ENCODE assay signal across 26 mouse cellular contexts in genomic region chr6:88102096-88102495, GRCm38 (mm10). TPM values are rescaled to one million over a fixed set of nuclear protein-coding genes. Genes with fewer than 3 reads are reported as not detected.
DNase-seq lines count a peak whose midpoint lies in the region; TF ChIP-seq lines count a peak whose summit lies in the region.
"Had no signal": no experiment of that assay in that cellular context is flagged by ENCODE, and none has a peak within 500 bp of the region (broad histone marks: within the 10 kb centered on the region; RNA-seq: fewer than 3 reads in every experiment).

No protein-coding gene starts in this region.

- intact Hi-C loops in left cerebral cortex, postnatal 14 days (cut with DNase I), result no loop called here

- H3K27me3 ChIP-seq in testis, adult 2 months (ENCODE audit: control insufficient read depth, insufficient read depth, low read length), result no peaks in the 10 kb centered on the region
- H3K27me3 ChIP-seq: embryonic facial prominence, embryonic 15.5 days; forebrain, embryonic 12.5 days; heart, embryonic 12.5 days; hindbrain, embryonic 13.5 days; liver, embryonic 12.5 days; megakaryocyte, embryonic 14.5 days; midbrain, embryonic 13.5 days had no signal

- peaks cover 3% of the 10 kb centered on the region; the same call in 1 of the 2 replicates for H3K36me3 ChIP-seq in testis, adult 2 months (ENCODE audit: control insufficient read depth, insufficient read depth, low read length)

- no peak for TF ChIP-seq CTCF in testis, adult 2 months (IDR thresholded peaks at IDR 0.05; ENCODE audit: control insufficient read depth, insufficient read depth, insufficient replicate concordance, low read depth, low read length)

- DNase-seq in frontal cortex, postnatal 36 days (ENCODE audit: low spot score in 2 of 2), result peak; percentile 36 to 45
- no peak for DNase-seq in frontal cortex, postnatal 25 days (ENCODE audit: low spot score in 2 of 2)
- DNase-seq in left cerebral cortex, adult 18-20 months (ENCODE audit: low spot score in 2 of 2), result peak; percentile 40 to 60
- no peak for DNase-seq in left cerebral cortex, postnatal 14 days (ENCODE audit: low spot score in 2 of 2)
- no peak for DNase-seq in testis, postnatal 10 days (ENCODE audit: low spot score)
- DNase-seq in lung, postnatal 25 days (ENCODE audit: low spot score), result no peak
- DNase-seq: cerebellum, adult 2 months; cerebellum, postnatal 14 days; forebrain, postnatal 0 days; heart, adult 2 months; heart, postnatal 4 days; kidney, adult 9 months; kidney, postnatal 10 days; liver, postnatal 0 days; lung, postnatal 4 days; retina, postnatal 1 day had no signal

- H3K4me1 ChIP-seq in testis, adult 2 months (ENCODE audit: control insufficient read depth, insufficient read depth, low read length), result peaks cover 11% of the 10 kb centered on the region

- no peak overlapping the region for H3K4me3 ChIP-seq in testis, adult 2 months (ENCODE audit: control insufficient read depth, low read depth, low read length)
- H3K4me3 ChIP-seq: embryonic facial prominence, embryonic 10.5 days; embryonic facial prominence, embryonic 15.5 days; forebrain, embryonic 12.5 days; heart, adult 2 months; heart, embryonic 12.5 days; hindbrain, embryonic 13.5 days; liver, embryonic 12.5 days; megakaryocyte, embryonic 14.5 days; midbrain, embryonic 13.5 days had no signal

- H3K27ac ChIP-seq in testis, adult 2 months (ENCODE audit: control insufficient read depth, insufficient read depth, low read depth, low read length), result peak overlapping the region; percentile 5; the same call in 1 of the 2 replicates
- H3K27ac ChIP-seq: embryonic facial prominence, embryonic 10.5 days; embryonic facial prominence, embryonic 15.5 days; forebrain, embryonic 12.5 days; heart, adult 2 months; hindbrain, embryonic 13.5 days; liver, embryonic 12.5 days; midbrain, embryonic 13.5 days; stomach, postnatal 0 days had no signal

- TF ChIP-seq POLR2A in testis, adult 2 months (IDR thresholded peaks at IDR 0.05; ENCODE audit: control insufficient read depth, low read depth, low read length), result no peak

RNA-seq across cellular contexts. Expression of gene Rpn1, which starts 17.8 kb away (rescaled TPM):
- total RNA-seq in left cerebral cortex, adult 18-20 months (2021), result 100 to 1,000 TPM; 174 to 187 TPM
- 100 to 1,000 TPM; 166 to 168 TPM for total RNA-seq in left cerebral cortex, postnatal 14 days (2021)
- 215 and 230 TPM in 2 replicates for polyA plus RNA-seq in testis, adult 2 months (2012; rRNA removed)

RNA-seq across cellular contexts. Expression of gene Rab7, which starts 57.0 kb away (rescaled TPM):
- total RNA-seq in left cerebral cortex, adult 18-20 months (2021), result 100 to 1,000 TPM; 341 to 343 TPM
- 100 to 1,000 TPM; 319 to 329 TPM for total RNA-seq in left cerebral cortex, postnatal 14 days (2021)
- 51.5 and 52.1 TPM in 2 replicates for polyA plus RNA-seq in testis, adult 2 months (2012; rRNA removed)

Comparison
In these comparisons a context has a peak if more than half of its experiments do, and no peak if none do; other contexts are left out.
1. DNase-seq: peak in frontal cortex, postnatal 36 days (2 of 2) and left cerebral cortex, adult 18-20 months (2 of 2); none in frontal cortex, postnatal 25 days (0 of 2), left cerebral cortex, postnatal 14 days (0 of 2), testis, postnatal 10 days (single experiment) and lung, postnatal 25 days (single experiment).